Mouse (Mus musculus) limb, embryonic 12.5 days (tissue): ENCODE measurements around the gene Syne1. TPM values are rescaled to one million over a fixed set of nuclear protein-coding genes. Genes with fewer than 3 reads are reported as not detected.
"Not testable (repeated sequence)": the region's sequence is repeated elsewhere in the genome, so short reads cannot be mapped to it uniquely, and the experiment has no call there.

Experiments used
- ATAC-seq: fragments of 200-750 bp; cut with Nextera tagmentation; 2 replicates; pipeline ENCODE4 v1.8.0; 2017; ENCODE audit warnings: low read depth, moderate TSS enrichment; ENCODE audit not compliant: insufficient number of reproducible peaks, insufficient read depth, low FRiP score, low TSS enrichment
- H3K27ac ChIP-seq: fragments of 300-500 bp; sonication (generic); 2 replicates; pipeline ENCODE4 v1.5.1; 2016; ENCODE audit warnings: mild to moderate bottlenecking, moderate library complexity
- H3K27me3 ChIP-seq: fragments of 300-500 bp; sonication (generic); 2 replicates; pipeline ENCODE4 v1.6.1; 2016; ENCODE audit warnings: mild to moderate bottlenecking, moderate library complexity
- H3K36me3 ChIP-seq: fragments of 300-500 bp; sonication (generic); 2 replicates; pipeline ENCODE4 v1.6.1; 2016; ENCODE audit warnings: mild to moderate bottlenecking, moderate library complexity
- H3K4me1 ChIP-seq: fragments of 300-500 bp; sonication (generic); replicated peaks from 2 replicates; pipeline ENCODE4 v1.6.1; 2016
- H3K4me2 ChIP-seq: fragments of 300-500 bp; sonication (generic); 2 replicates; pipeline ENCODE4 v1.6.1; 2016; ENCODE audit warnings: mild to moderate bottlenecking, moderate library complexity
- H3K4me3 ChIP-seq: fragments of 300-500 bp; sonication (generic); replicated peaks from 2 replicates; pipeline ENCODE4 v1.5.1; 2016; ENCODE audit warnings: mild to moderate bottlenecking
- H3K9ac ChIP-seq: fragments of 300-500 bp; sonication (generic); replicated peaks from 2 replicates; pipeline ENCODE4 v1.6.1; 2016; ENCODE audit warnings: mild to moderate bottlenecking, moderate library complexity
- H3K9me3 ChIP-seq: fragments of 300-500 bp; sonication (generic); 2 replicates; pipeline ENCODE4 v1.6.1; 2016; ENCODE audit warnings: mild to moderate bottlenecking, moderate library complexity
- WGBS: fragments of 180-500 bp; shearing (Covaris S2); methylation state at CpG from one replicate; pipeline ENCODE4 v1.1.7; 2016; 5-methylcytosine and 5-hydroxymethylcytosine counted together
- polyA plus RNA-seq: library from polyadenylated mRNA; unstranded; fragments of >200 nt; fragmentation: Nextera tagmentation; extraction: Ambion mirVana; gene quantifications from 2 replicates; pipeline ENCODE4 v1.2.1, GENCODE M21; 2016

The Syne1 gene
- polyA plus RNA-seq, 1 experiment from 2014 or later = 4.6 TPM

GRCm38 (mm10) chr10:5520695-5521094 is 30.6 kb downstream of the Syne1 start:
- H3K9me3 ChIP-seq = no peaks in the 10 kb centered on the region
- WGBS = 70% methylated on average over 1 of the region's 1 CpGs
- ATAC-seq = no peak
- no peak overlapping the region for H3K27ac ChIP-seq
- no peak overlapping the region for H3K4me2 ChIP-seq
- H3K27me3 ChIP-seq = no peaks in the 10 kb centered on the region
- no peaks in the 10 kb centered on the region for H3K36me3 ChIP-seq
- H3K9ac ChIP-seq = no peak overlapping the region
- no peak overlapping the region for H3K4me3 ChIP-seq
- H3K4me1 ChIP-seq = no peaks in the 10 kb centered on the region

GRCm38 (mm10) chr10:5515330-5515729 is 36.0 kb downstream of the Syne1 start:
- Histone ChIP-seq H3K27ac (no peak overlapping the region), H3K27me3 (no peaks in the 10 kb centered on the region), H3K9me3 (no peaks in the 10 kb centered on the region), H3K4me3 (no peak overlapping the region), H3K9ac (no peak overlapping the region), H3K4me1 (no peaks in the 10 kb centered on the region), H3K4me2 (no peak overlapping the region), H3K36me3 (no peaks in the 10 kb centered on the region)
- WGBS = 28% methylated on average over 3 of the region's 3 CpGs
- no peak for ATAC-seq

- Histone ChIP-seq H3K4me2 (no peak overlapping the region), H3K27me3 (no peaks in the 10 kb centered on the region), H3K9me3 (no peaks in the 10 kb centered on the region), H3K27ac (no peak overlapping the region), H3K9ac (no peak overlapping the region), H3K4me3 (no peak overlapping the region), H3K36me3 (no peaks in the 10 kb centered on the region), H3K4me1 (no peaks in the 10 kb centered on the region)
- WGBS = 89% methylated on average over 8 of the region's 8 CpGs
- ATAC-seq = no peak
Measured at GRCm38 (mm10) chr10:5514134-5514533, 37.1 kb downstream of the Syne1 start.

- no peaks in the 10 kb centered on the region for H3K4me1 ChIP-seq
- ATAC-seq = no peak
- no peaks in the 10 kb centered on the region for H3K9me3 ChIP-seq
- H3K27ac ChIP-seq = no peak overlapping the region
- H3K4me2 ChIP-seq = no peak overlapping the region
- H3K27me3 ChIP-seq = no peaks in the 10 kb centered on the region
- no peaks in the 10 kb centered on the region for H3K36me3 ChIP-seq
- no peak overlapping the region for H3K9ac ChIP-seq
- H3K4me3 ChIP-seq = no peak overlapping the region
Measured at GRCm38 (mm10) chr10:5512285-5512684, 39.0 kb downstream of the Syne1 start.

- H3K4me2 ChIP-seq = no peak overlapping the region
- no peaks in the 10 kb centered on the region for H3K4me1 ChIP-seq
- no peak overlapping the region for H3K27ac ChIP-seq
- H3K4me3 ChIP-seq = no peak overlapping the region
- H3K9ac ChIP-seq = no peak overlapping the region
- no peaks in the 10 kb centered on the region for H3K9me3 ChIP-seq
- no peaks in the 10 kb centered on the region for H3K27me3 ChIP-seq
- ATAC-seq = no peak
- WGBS = 70% methylated on average over 3 of the region's 3 CpGs
- H3K36me3 ChIP-seq = no peaks in the 10 kb centered on the region
Measured at GRCm38 (mm10) chr10:5511403-5511802, 39.9 kb downstream of the Syne1 start.

- no peaks in the 10 kb centered on the region for H3K36me3 ChIP-seq
- 79% methylated on average over 2 of the region's 2 CpGs for WGBS
- ATAC-seq = no peak
Measured at GRCm38 (mm10) chr10:5507478-5507877, 43.8 kb downstream of the Syne1 start.

GRCm38 (mm10) chr10:5504761-5505160 is 46.5 kb downstream of the Syne1 start:
- no peak overlapping the region for H3K27ac ChIP-seq
- no peaks in the 10 kb centered on the region for H3K27me3 ChIP-seq
- no peak overlapping the region for H3K9ac ChIP-seq
- no peak overlapping the region for H3K4me3 ChIP-seq
- 61% methylated on average over 3 of the region's 3 CpGs for WGBS
- H3K4me1 ChIP-seq = no peaks in the 10 kb centered on the region
- no peak for ATAC-seq
- H3K4me2 ChIP-seq = no peak overlapping the region
- no peaks in the 10 kb centered on the region for H3K36me3 ChIP-seq
- H3K9me3 ChIP-seq = no peaks in the 10 kb centered on the region

More at GRCm38 (mm10) chr10:5507478-5507877, 43.8 kb downstream of the Syne1 start:
- Histone ChIP-seq H3K4me3 (no peak overlapping the region), H3K27ac (no peak overlapping the region), H3K9ac (no peak overlapping the region), H3K4me1 (no peaks in the 10 kb centered on the region), H3K9me3 (no peaks in the 10 kb centered on the region), H3K27me3 (no peaks in the 10 kb centered on the region), H3K4me2 (no peak overlapping the region)

- no peak overlapping the region for H3K27ac ChIP-seq
Measured at GRCm38 (mm10) chr10:5503909-5504308, 47.4 kb downstream of the Syne1 start.

GRCm38 (mm10) chr10:5499684-5500369 is 51.5 kb downstream of the Syne1 start:
- H3K9me3 ChIP-seq, H3K27me3 ChIP-seq, H3K4me2 ChIP-seq, H3K4me3 ChIP-seq, ATAC-seq, H3K36me3 ChIP-seq, H3K4me1 ChIP-seq, H3K9ac ChIP-seq, H3K27ac ChIP-seq: not testable (repeated sequence)
- 86% methylated on average over 6 of the region's 6 CpGs for WGBS

More at GRCm38 (mm10) chr10:5503909-5504308, 47.4 kb downstream of the Syne1 start:
- Histone ChIP-seq H3K27me3 (no peaks in the 10 kb centered on the region), H3K4me2 (no peak overlapping the region), H3K36me3 (no peaks in the 10 kb centered on the region), H3K9ac (no peak overlapping the region), H3K4me3 (no peak overlapping the region), H3K4me1 (no peaks in the 10 kb centered on the region), H3K9me3 (no peaks in the 10 kb centered on the region)
- 85% methylated on average over 3 of the region's 3 CpGs for WGBS
- no peak for ATAC-seq

GRCm38 (mm10) chr10:5497859-5498258 is 53.4 kb downstream of the Syne1 start:
- no peak for ATAC-seq
- Histone ChIP-seq H3K4me3 (no peak overlapping the region), H3K36me3 (no peaks in the 10 kb centered on the region), H3K9ac (no peak overlapping the region), H3K27ac (no peak overlapping the region), H3K9me3 (no peaks in the 10 kb centered on the region), H3K27me3 (no peaks in the 10 kb centered on the region), H3K4me2 (no peak overlapping the region), H3K4me1 (no peaks in the 10 kb centered on the region)
- WGBS = 72% methylated on average over 2 of the region's 2 CpGs

- WGBS = 88% methylated on average over 9 of the region's 9 CpGs
- Histone ChIP-seq H3K4me3 (no peak overlapping the region), H3K4me2 (no peak overlapping the region), H3K36me3 (no peaks in the 10 kb centered on the region), H3K9me3 (no peaks in the 10 kb centered on the region), H3K27me3 (no peaks in the 10 kb centered on the region), H3K27ac (no peak overlapping the region), H3K4me1 (no peaks in the 10 kb centered on the region), H3K9ac (no peak overlapping the region)
- no peak for ATAC-seq
Measured at GRCm38 (mm10) chr10:5491050-5491449, 60.2 kb downstream of the Syne1 start.

GRCm38 (mm10) chr10:5490029-5490428 is 61.3 kb downstream of the Syne1 start:
- Histone ChIP-seq H3K36me3 (no peaks in the 10 kb centered on the region), H3K4me3 (no peak overlapping the region), H3K9me3 (no peaks in the 10 kb centered on the region), H3K27ac (no peak overlapping the region), H3K9ac (no peak overlapping the region), H3K4me1 (no peaks in the 10 kb centered on the region), H3K27me3 (no peaks in the 10 kb centered on the region), H3K4me2 (no peak overlapping the region)
- ATAC-seq = no peak
- WGBS = 59% methylated on average over 6 of the region's 6 CpGs
